Mouse (Mus musculus) CH12.LX (cell line): Measurements from ENCODE around the gene P4ha3. TPM values are rescaled to one million over a fixed set of nuclear protein-coding genes. Genes with fewer than 3 reads are reported as not detected.

ENCODE experiments used
- DNase-seq: peaks from one replicate; pipeline ENCODE4 v3.0.0-alpha.2; 2013; ENCODE audit errors: extremely low read depth
- H3K27ac ChIP-seq: 2 replicates; pipeline ENCODE4 v1.5.1; 2012; ENCODE audit warnings: low read depth, mild to moderate bottlenecking, control low read depth, moderate library complexity; ENCODE audit not compliant: insufficient read depth
- H3K27me3 ChIP-seq: replicated peaks from 2 replicates; pipeline ENCODE3; 2012; ENCODE audit warnings: inconsistent platforms
- H3K36me3 ChIP-seq, 2 experiments: replicated peaks in 1 of 2; 2 replicates each; pipeline versions ENCODE3 to v1.6.1; 2012; ENCODE audit warnings: inconsistent platforms in 1 of 2, low read length in 1 of 2, mild to moderate bottlenecking in 1 of 2, mixed read lengths in 1 of 2, moderate library complexity in 1 of 2; ENCODE audit not compliant: control insufficient read depth in 1 of 2, insufficient read depth in 1 of 2
- H3K4me1 ChIP-seq, 2 experiments: 2 replicates each; pipeline ENCODE4 v1.6.1; 2012; ENCODE audit warnings: inconsistent platforms in 1 of 2, moderate library complexity in 1 of 2; ENCODE audit not compliant: insufficient read depth in 2 of 2, control insufficient read depth in 1 of 2
- H3K4me2 ChIP-seq: 2 replicates; pipeline ENCODE4 v1.6.1; 2012; ENCODE audit warnings: low read depth, mild to moderate bottlenecking, control low read depth; ENCODE audit not compliant: poor library complexity, insufficient read depth, severe bottlenecking
- H3K4me3 ChIP-seq, 3 experiments: fragments of 150-350 bp in 1 of 3; sonication (generic) in 1 of 3; replicated peaks in 1 of 3; 2 replicates each; pipeline versions ENCODE3 to v1.5.1; 2011 to 2012; ENCODE audit warnings: low read depth in 2 of 3, low read length in 2 of 3, mild to moderate bottlenecking in 2 of 3, moderate library complexity in 2 of 3, control low read depth in 1 of 3, improper control_type of control experiment in 1 of 3, inconsistent platforms in 1 of 3, mixed read lengths in 1 of 3; ENCODE audit not compliant: poor library complexity in 1 of 3
- H3K79me2 ChIP-seq: replicated peaks from 2 replicates; pipeline ENCODE4 v1.6.1; 2012; ENCODE audit warnings: mild to moderate bottlenecking, moderate library complexity; ENCODE audit not compliant: control insufficient read depth, poor library complexity, insufficient read depth, severe bottlenecking; ENCODE audit errors: extremely low read depth
- H3K9ac ChIP-seq: 2 replicates; pipeline ENCODE4 v1.6.1; 2012; ENCODE audit warnings: low read depth, mild to moderate bottlenecking, control low read depth, moderate library complexity; ENCODE audit not compliant: insufficient read depth
- H3K9me3 ChIP-seq: replicated peaks from 2 replicates; pipeline ENCODE3; 2012; ENCODE audit warnings: low read length, inconsistent platforms, mixed read lengths
- BHLHE40 ChIP-seq: IDR thresholded peaks from 2 replicates; pipeline ENCODE4 v1.6.1; 2011; ENCODE audit warnings: mild to moderate bottlenecking, low read depth, low read length, improper control_type of control experiment
- CHD2 ChIP-seq: IDR thresholded peaks from 2 replicates; pipeline ENCODE4 v1.6.1; 2011; ENCODE audit warnings: low read length, improper control_type of control experiment
- E2F4 ChIP-seq: IDR thresholded peaks from 2 replicates; pipeline ENCODE4 v1.6.1; 2011; ENCODE audit warnings: low read depth, low read length, improper control_type of control experiment; ENCODE audit not compliant: insufficient replicate concordance
- ELF1 ChIP-seq: IDR thresholded peaks from 2 replicates; pipeline ENCODE4 v1.6.1; 2014; ENCODE audit warnings: low read depth, mild to moderate bottlenecking, inconsistent platforms, low read length, improper control_type of control experiment
- EP300 ChIP-seq: IDR thresholded peaks from 2 replicates; pipeline ENCODE4 v1.6.1; 2011; ENCODE audit warnings: low read length, improper control_type of control experiment
- ETS1 ChIP-seq: conservative IDR thresholded peaks from 2 replicates; pipeline ENCODE4 v1.6.1; 2012; ENCODE audit warnings: low read depth, mild to moderate bottlenecking, inconsistent platforms, low read length, improper control_type of control experiment, moderate library complexity
- HCFC1 ChIP-seq: IDR thresholded peaks from 2 replicates; pipeline ENCODE4 v1.6.1; 2012; ENCODE audit warnings: low read depth, mild to moderate bottlenecking, inconsistent platforms, low read length, improper control_type of control experiment
- IRF4 ChIP-seq: IDR thresholded peaks from 2 replicates; pipeline ENCODE4 v1.6.1; 2014; ENCODE audit warnings: low read depth, mild to moderate bottlenecking, inconsistent platforms, low read length, improper control_type of control experiment
- JUN ChIP-seq: IDR thresholded peaks from 2 replicates; pipeline ENCODE4 v1.6.1; 2011; ENCODE audit warnings: low read depth, mild to moderate bottlenecking, low read length, improper control_type of control experiment, moderate library complexity; ENCODE audit not compliant: insufficient read depth
- JUND ChIP-seq: conservative IDR thresholded peaks from 2 replicates; pipeline ENCODE4 v1.6.1; 2011; ENCODE audit warnings: low read depth, low read length, improper control_type of control experiment
- KAT2A ChIP-seq: IDR thresholded peaks from 2 replicates; pipeline ENCODE4 v1.6.1; 2012; ENCODE audit warnings: low read length, improper control_type of control experiment, inconsistent platforms; ENCODE audit not compliant: insufficient replicate concordance
- MAX ChIP-seq: IDR thresholded peaks from 2 replicates; pipeline ENCODE4 v1.6.1; 2011; ENCODE audit warnings: low read length, improper control_type of control experiment
- MEF2A ChIP-seq: IDR thresholded peaks from 2 replicates; pipeline ENCODE4 v1.6.1; 2014; ENCODE audit warnings: low read depth, mild to moderate bottlenecking, inconsistent platforms, low read length, improper control_type of control experiment, borderline replicate concordance
- MYC ChIP-seq: IDR thresholded peaks from 2 replicates; pipeline ENCODE4 v1.6.1; 2011; ENCODE audit warnings: low read depth, mild to moderate bottlenecking, improper control_type of control experiment, low read length
- PAX5 ChIP-seq: IDR thresholded peaks from 2 replicates; pipeline ENCODE4 v1.6.1; 2012; ENCODE audit warnings: low read length, inconsistent platforms, mixed read lengths
- RCOR1 ChIP-seq: conservative IDR thresholded peaks from 2 replicates; pipeline ENCODE4 v1.6.1; 2012; ENCODE audit warnings: low read depth, mild to moderate bottlenecking, inconsistent platforms, low read length, improper control_type of control experiment
- SMC3 ChIP-seq: IDR thresholded peaks from 2 replicates; pipeline ENCODE4 v1.6.1; 2011; ENCODE audit warnings: low read depth, low read length, improper control_type of control experiment
- TBP ChIP-seq: conservative IDR thresholded peaks from 2 replicates; pipeline ENCODE4 v1.6.1; 2011; ENCODE audit warnings: low read depth, low read length, improper control_type of control experiment
- TCF12 ChIP-seq: IDR thresholded peaks from 2 replicates; pipeline ENCODE4 v1.6.1; 2014; ENCODE audit warnings: low read depth, mild to moderate bottlenecking, inconsistent platforms, low read length, improper control_type of control experiment
- UBTF ChIP-seq: IDR thresholded peaks from 2 replicates; pipeline ENCODE4 v1.6.1; 2012; ENCODE audit warnings: low read depth, mild to moderate bottlenecking, inconsistent platforms, low read length, improper control_type of control experiment, moderate library complexity
- ZKSCAN1 ChIP-seq: IDR thresholded peaks from 2 replicates; pipeline ENCODE4 v1.6.1; 2012; ENCODE audit warnings: low read depth, inconsistent platforms, low read length, improper control_type of control experiment, borderline replicate concordance
- ZMIZ1 ChIP-seq: IDR thresholded peaks from 2 replicates; pipeline ENCODE4 v1.6.1; 2012; ENCODE audit warnings: low read depth, mild to moderate bottlenecking, inconsistent platforms, low read length, improper control_type of control experiment
- dilution Hi-C: fragments of 300-500 bp; cut with MboI; formaldehyde crosslinking; loops from 2 replicates; pipeline ENCODE4 v1.14.3; 2020; ENCODE audit warnings: low sequenced_read_pairs; ENCODE audit not compliant: extremely low pct_unique_long_range_greater_than_20kb, extremely low pct_ligation_motif_present
- in situ Hi-C: fragments of 300-500 bp; cut with MboI; formaldehyde crosslinking; loops from 3 replicates; pipeline ENCODE4 v1.14.3; 2019; ENCODE audit warnings: low sequenced_read_pairs, low pct_ligation_motif_present, low pct_unique_long_range_greater_than_20kb, mixed read lengths
- polyA plus RNA-seq: library from polyadenylated mRNA; unstranded; fragments of >175 nt; gene quantifications from 2 replicates; pipeline ENCODE4 v1.2.1, GENCODE M21; 2012; ENCODE audit warnings: low read depth; ENCODE audit not compliant: insufficient read length
- total RNA-seq, 2 experiments: library from RNA; depleted of rRNA; stranded (reverse); fragments of 300-350 nt in 1 of 2; fragments of >200 nt in 1 of 2; gene quantifications; 2 replicates each; pipeline ENCODE4 v1.2.3; 2012 to 2014

P4ha3 gene
- total and polyA plus RNA-seq, 3 experiments: not detected

DNA sequence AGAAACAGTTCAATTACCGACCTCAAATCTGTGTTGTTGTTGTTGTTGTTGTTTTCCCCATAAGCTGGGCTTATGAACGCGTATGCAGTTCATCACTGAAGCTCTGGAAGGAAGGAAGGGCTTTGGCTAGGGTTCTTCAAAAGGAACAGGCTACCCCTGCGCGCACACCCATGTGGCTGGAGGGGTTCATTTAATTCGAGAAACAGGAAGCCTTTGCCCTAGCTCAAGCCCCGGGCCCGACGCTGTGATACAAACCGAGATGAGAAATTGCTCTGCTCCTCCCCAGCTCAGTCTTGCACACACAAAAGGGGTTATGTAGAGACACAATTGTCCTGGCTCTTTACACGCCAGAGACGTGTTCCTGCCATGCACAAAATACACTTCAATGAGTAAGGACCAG lies 25.0 kb downstream of the P4ha3 start:
- Histone ChIP-seq H3K4me3 (no peak overlapping the region), H3K4me1 (no peaks in the 10 kb centered on the region)
- in situ Hi-C loops: no loop called here
- no peak for TF ChIP-seq MYC
- TF ChIP-seq RCOR1: no peak
- TF ChIP-seq TBP: no peak
- TF ChIP-seq EP300: no peak
- TF ChIP-seq JUND: no peak
- TF ChIP-seq, all 38 proteins: peak for 0
- dilution Hi-C loops: no loop called here
- Histone ChIP-seq H3K4me2 (no peak overlapping the region), H3K36me3 (no peaks in the 10 kb centered on the region), H3K9me3 (no peaks in the 10 kb centered on the region), H3K9ac (no peak overlapping the region), H3K27me3 (peaks cover 15% of the 10 kb centered on the region), H3K27ac (no peak overlapping the region), H3K79me2 (no peaks in the 10 kb centered on the region)
- DNase-seq: no peak

GRCm38 (mm10) chr7:100312716-100313115 lies 27.4 kb downstream of the P4ha3 start:
- no peak overlapping the region for H3K27ac ChIP-seq
- peaks cover 15% of the 10 kb centered on the region for H3K27me3 ChIP-seq
- no peak overlapping the region for H3K4me2 ChIP-seq
- in situ Hi-C loops: no loop called here
- H3K79me2 ChIP-seq: no peaks in the 10 kb centered on the region
- no peaks in the 10 kb centered on the region for H3K36me3 ChIP-seq
- H3K9me3 ChIP-seq: no peaks in the 10 kb centered on the region
- H3K4me1 ChIP-seq: no peaks in the 10 kb centered on the region
- TF ChIP-seq ZKSCAN1 (no peak), ELF1 (no peak), BHLHE40 (no peak), E2F4 (no peak), JUN (no peak), ZMIZ1 (no peak), IRF4 (no peak), RCOR1 (no peak), UBTF (no peak), SMC3 (no peak)
- DNase-seq: no peak
- H3K9ac ChIP-seq: no peak overlapping the region
- dilution Hi-C loops: no loop called here
- H3K4me3 ChIP-seq: no peak overlapping the region

- no peaks in the 10 kb centered on the region for H3K4me1 ChIP-seq
- no peak overlapping the region for H3K27ac ChIP-seq
- no peak overlapping the region for H3K4me2 ChIP-seq
- in situ Hi-C loops: loop anchor here (5.0 kb wide), 1 partner anchor 35 kb away; no protein-coding TSS in a partner anchor
- TF ChIP-seq MAX: no peak
- no peak for TF ChIP-seq ETS1
- no peak for TF ChIP-seq E2F4
- TF ChIP-seq HCFC1: no peak
- TF ChIP-seq TCF12: no peak
- TF ChIP-seq MEF2A: no peak
- no peak for TF ChIP-seq EP300
- TF ChIP-seq PAX5: no peak
- no peak for TF ChIP-seq TBP
- TF ChIP-seq UBTF: no peak
- TF ChIP-seq KAT2A: no peak
- no peak for TF ChIP-seq CHD2
- TF ChIP-seq, all 38 proteins: peak for 0
- no peak for DNase-seq
- no peak overlapping the region for H3K4me3 ChIP-seq
- H3K9ac ChIP-seq: no peak overlapping the region
- no peaks in the 10 kb centered on the region for H3K27me3 ChIP-seq
- no peaks in the 10 kb centered on the region for H3K9me3 ChIP-seq
- no peaks in the 10 kb centered on the region for H3K36me3 ChIP-seq
- dilution Hi-C loops: no loop called here
- no peaks in the 10 kb centered on the region for H3K79me2 ChIP-seq
Measured at GRCm38 (mm10) chr7:100316924-100317323, 31.6 kb downstream of the P4ha3 start.
